Mouse (Mus musculus) neural tube, embryonic 14.5 days (tissue): ENCODE measurements around the gene Gcnt2. TPM values are rescaled to one million over a fixed set of nuclear protein-coding genes. Genes with fewer than 3 reads are reported as not detected.
A peak's percentile ranks its signal among the peaks of the same experiment; 100 is the strongest.
"Not testable (repeated sequence)": the region's sequence is repeated elsewhere in the genome, so short reads cannot be mapped to it uniquely, and the experiment has no call there.

Source experiments
- ATAC-seq: fragments of 200-750 bp; cut with Nextera tagmentation; 2 replicates; pipeline ENCODE4 v1.8.0; 2017; ENCODE audit warnings: low read depth, mild to moderate bottlenecking, moderate TSS enrichment, moderate library complexity
- H3K27ac ChIP-seq: fragments of 300-500 bp; sonication (generic); 2 replicates; pipeline ENCODE4 v1.5.1; 2014; ENCODE audit warnings: low read depth, mild to moderate bottlenecking, control low read depth, low read length, moderate library complexity, mixed read lengths
- H3K27me3 ChIP-seq: fragments of 300-500 bp; sonication (generic); 2 replicates; pipeline ENCODE4 v1.6.1; 2014; ENCODE audit warnings: low read length; ENCODE audit not compliant: control insufficient read depth, insufficient read depth
- H3K36me3 ChIP-seq: fragments of 300-500 bp; sonication (generic); 2 replicates; pipeline ENCODE4 v1.6.1; 2014; ENCODE audit warnings: low read length, mixed read lengths; ENCODE audit not compliant: control insufficient read depth, insufficient read depth
- H3K4me1 ChIP-seq: fragments of 300-500 bp; sonication (generic); 2 replicates; pipeline ENCODE4 v1.6.1; 2014; ENCODE audit warnings: low read length; ENCODE audit not compliant: control insufficient read depth, insufficient read depth
- H3K4me2 ChIP-seq: fragments of 300-500 bp; sonication (generic); 2 replicates; pipeline ENCODE4 v1.6.1; 2014; ENCODE audit warnings: mild to moderate bottlenecking, low read depth, low read length, control low read depth
- H3K4me3 ChIP-seq: fragments of 300-500 bp; sonication (generic); 2 replicates; pipeline ENCODE4 v1.5.1; 2014; ENCODE audit warnings: low read depth, low read length, control low read depth, mixed read lengths
- H3K9ac ChIP-seq: fragments of 300-500 bp; sonication (generic); replicated peaks from 2 replicates; pipeline ENCODE4 v1.6.1; 2014; ENCODE audit warnings: low read depth, mild to moderate bottlenecking, control low read depth, low read length, mixed read lengths
- H3K9me3 ChIP-seq: fragments of 300-500 bp; sonication (generic); 2 replicates; pipeline ENCODE4 v1.6.1; 2016; ENCODE audit warnings: low read length; ENCODE audit not compliant: control insufficient read depth
- WGBS: fragments of 180-500 bp; shearing (Covaris S2); extraction: QIAGEN DNeasy Blood & Tissue Kit; methylation state at CpG from one replicate; pipeline ENCODE4 v1.1.7; 2014; 5-methylcytosine and 5-hydroxymethylcytosine counted together
- polyA plus RNA-seq: library from polyadenylated mRNA; unstranded; fragments of >200 nt; fragmentation: Nextera tagmentation; extraction: Ambion mirVana; gene quantifications from 2 replicates; pipeline ENCODE4 v1.2.1, GENCODE M21; 2014

Gcnt2 gene
- polyA plus RNA-seq, 1 experiment from 2014 or later: 6.1 TPM

DNA sequence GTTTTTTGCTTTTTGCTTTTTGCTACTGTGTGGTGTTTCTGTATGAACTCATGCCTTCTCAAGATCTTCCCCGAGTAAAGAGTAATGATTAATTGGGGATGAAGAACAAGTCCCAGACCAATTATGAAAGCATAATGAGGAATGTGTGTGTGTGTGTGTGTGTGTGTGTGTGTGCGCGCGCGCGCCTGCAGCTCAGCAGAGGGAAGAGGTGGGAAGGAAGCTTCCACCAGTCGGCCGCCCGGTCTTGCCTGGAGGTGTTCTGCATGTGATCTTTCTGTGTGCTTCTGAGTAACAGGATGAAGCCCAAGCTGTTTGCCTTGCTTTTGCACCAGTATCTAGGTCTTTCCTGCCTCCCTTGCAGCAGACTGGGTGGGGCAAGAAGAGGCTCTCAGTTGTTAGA lies 24.3 kb downstream of the Gcnt2 start:
- 69% methylated on average over 7 of the region's 9 CpGs for WGBS
- H3K4me3 ChIP-seq: no peak overlapping the region
- no peak overlapping the region for H3K9ac ChIP-seq
- no peak overlapping the region for H3K27ac ChIP-seq
- H3K9me3 ChIP-seq: no peaks in the 10 kb centered on the region
- no peaks in the 10 kb centered on the region for H3K36me3 ChIP-seq
- H3K4me2 ChIP-seq: no peak overlapping the region
- H3K27me3 ChIP-seq: no peaks in the 10 kb centered on the region
- no peak for ATAC-seq
- H3K4me1 ChIP-seq: 0 out of 2 replicates have a peak, but pooled peaks cover 4% of the 10 kb centered on the region

DNA sequence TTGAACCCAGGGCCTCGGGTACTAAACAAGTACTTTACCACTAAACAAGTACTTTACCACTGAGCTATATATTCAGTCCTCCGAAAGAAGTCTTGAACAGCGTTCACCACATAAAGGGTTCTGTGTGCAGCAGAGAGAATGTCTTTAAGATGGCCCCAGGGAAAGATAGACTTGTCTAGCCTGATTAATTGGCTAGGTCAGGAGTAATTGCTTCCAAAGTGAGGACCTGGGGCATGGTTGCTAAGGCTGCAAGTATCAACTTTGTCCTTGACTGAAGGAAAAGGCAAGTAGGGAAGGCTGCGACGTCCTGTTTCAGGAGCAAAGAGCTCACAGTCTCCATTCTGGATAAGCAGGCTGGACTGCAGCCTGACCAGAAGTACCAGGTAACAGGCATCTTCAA lies 25.3 kb downstream of the Gcnt2 start:
- Histone ChIP-seq H3K36me3 (no peaks in the 10 kb centered on the region), H3K9me3 (no peaks in the 10 kb centered on the region), H3K4me3 (no peak overlapping the region), H3K27me3 (no peaks in the 10 kb centered on the region), H3K9ac (no peak overlapping the region), H3K4me2 (no peak overlapping the region), H3K27ac (no peak overlapping the region), H3K4me1 (0 out of 2 replicates have a peak, but pooled peaks cover 4% of the 10 kb centered on the region)
- WGBS: 40% methylated on average over 5 of the region's 5 CpGs
- no peak for ATAC-seq

DNA sequence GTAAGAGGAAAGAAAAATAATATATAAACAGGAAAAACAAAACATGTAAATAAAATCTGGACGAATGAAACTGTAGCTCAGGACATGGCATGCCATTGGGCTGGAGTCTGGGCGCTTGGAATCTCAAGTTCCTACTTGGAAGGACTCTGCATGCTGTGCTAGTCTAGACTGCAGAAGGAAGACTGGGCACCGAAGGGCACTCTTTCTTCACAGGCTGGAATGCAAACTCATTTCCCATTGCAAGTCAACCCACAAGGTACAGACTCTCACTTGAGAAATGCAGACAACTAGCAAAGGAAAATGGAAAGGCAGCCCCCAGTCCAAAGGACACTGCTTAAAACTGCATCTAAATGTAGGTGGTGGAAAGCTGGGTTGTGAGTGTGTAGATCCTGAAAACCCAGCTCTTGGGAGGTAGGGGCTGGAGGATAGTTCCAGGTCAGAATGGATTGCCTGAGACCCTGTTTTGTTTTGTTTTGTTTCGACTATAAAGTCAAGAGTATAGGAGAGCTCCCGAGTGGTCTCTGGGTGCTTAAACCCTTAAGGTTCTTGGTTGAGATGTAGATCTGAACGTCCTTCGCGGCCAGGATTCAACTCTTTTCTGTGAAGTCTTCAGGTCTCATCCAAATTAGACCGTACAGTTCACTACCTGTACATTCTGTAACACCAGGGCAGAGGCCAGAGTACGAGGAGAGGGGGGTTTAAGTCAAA lies 26.5 kb downstream of the Gcnt2 start:
- H3K4me1 ChIP-seq: 0 out of 2 replicates have a peak, but pooled peaks cover 4% of the 10 kb centered on the region
- no peak for ATAC-seq
- no peaks in the 10 kb centered on the region for H3K9me3 ChIP-seq
- 0 out of 2 replicates have a peak overlapping the region, but pooled peaks have one; percentile 30 for H3K9ac ChIP-seq
- H3K27me3 ChIP-seq: no peaks in the 10 kb centered on the region
- H3K4me3 ChIP-seq: peak overlapping the region; percentile 24; the same call in 1 of the 2 replicates
- peak overlapping the region; percentile 57; the same call in 1 of the 2 replicates for H3K4me2 ChIP-seq
- 43% methylated on average over 10 of the region's 10 CpGs for WGBS
- no peaks in the 10 kb centered on the region for H3K36me3 ChIP-seq
- H3K27ac ChIP-seq: no peak overlapping the region

DNA sequence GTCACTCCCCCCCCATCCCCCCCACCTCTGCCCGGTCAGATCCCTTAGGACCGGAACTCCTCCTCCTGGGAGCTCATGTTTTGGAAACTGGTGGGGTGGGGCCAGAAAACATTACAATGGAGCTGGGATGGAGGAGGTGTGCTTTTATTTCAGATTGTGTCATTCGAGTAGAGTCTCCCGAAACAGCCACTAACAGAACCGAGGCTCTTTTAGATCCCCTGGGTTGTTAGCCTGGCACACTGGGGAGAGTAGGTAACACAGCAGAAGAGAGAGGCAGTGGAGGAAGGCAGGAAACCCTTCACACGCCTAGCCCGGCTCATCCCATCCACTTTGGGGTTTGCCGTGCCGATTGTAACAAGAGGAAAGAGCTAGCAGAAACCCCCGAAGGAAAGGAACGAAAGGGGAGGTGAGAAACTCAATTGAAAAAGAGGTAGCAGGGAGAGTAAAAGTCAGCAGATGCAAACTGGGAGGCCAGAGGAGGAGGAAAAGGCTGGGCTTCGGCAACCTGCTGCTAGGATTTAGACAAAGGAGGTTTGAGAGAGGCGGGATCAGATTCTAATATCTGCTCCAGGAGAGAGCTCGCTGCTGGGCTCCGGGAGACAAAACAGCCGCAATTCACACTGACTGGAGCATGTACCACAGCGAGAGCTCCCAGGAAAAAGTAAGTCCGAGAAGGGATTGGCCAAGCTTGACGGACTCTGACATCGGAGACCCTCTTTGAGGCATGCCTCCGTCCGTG lies 27.3 kb downstream of the Gcnt2 start:
- no peak overlapping the region for H3K27ac ChIP-seq
- peak overlapping the region; percentile 30; the same call in 1 of the 2 replicates for H3K9ac ChIP-seq
- H3K4me1 ChIP-seq: 0 out of 2 replicates have a peak, but pooled peaks cover 4% of the 10 kb centered on the region
- peak overlapping the region; percentile 24 for H3K4me3 ChIP-seq
- peak overlapping the region; percentile 57 for H3K4me2 ChIP-seq
- no peaks in the 10 kb centered on the region for H3K9me3 ChIP-seq
- no peaks in the 10 kb centered on the region for H3K27me3 ChIP-seq
- no peaks in the 10 kb centered on the region for H3K36me3 ChIP-seq
- 1% methylated on average over 22 of the region's 22 CpGs for WGBS
- peak; percentile 41; the same call in 1 of the 2 replicates for ATAC-seq

DNA sequence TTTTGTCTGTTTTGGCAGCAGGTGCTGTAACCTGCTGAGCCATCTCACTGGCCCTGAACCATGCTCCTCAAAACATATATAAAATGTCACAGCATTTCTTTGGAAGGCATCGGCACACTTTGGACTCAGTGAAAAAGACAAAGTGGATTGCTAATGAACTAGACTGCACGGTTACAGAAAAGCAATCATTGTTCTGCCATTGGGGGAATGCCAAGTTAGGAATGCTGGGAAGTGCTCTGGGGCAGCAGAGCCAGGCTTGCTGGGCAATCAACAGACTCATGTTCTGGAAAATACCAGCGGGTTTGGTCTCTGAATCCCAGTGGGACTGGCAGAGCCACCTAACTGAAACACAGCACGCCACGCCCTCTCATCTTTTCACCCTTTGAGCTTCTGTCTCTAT lies 31.0 kb downstream of the Gcnt2 start:
- no peaks in the 10 kb centered on the region for H3K9me3 ChIP-seq
- H3K27me3 ChIP-seq: no peaks in the 10 kb centered on the region
- WGBS: 54% methylated on average over 5 of the region's 5 CpGs
- H3K4me3 ChIP-seq: no peak overlapping the region
- H3K36me3 ChIP-seq: no peaks in the 10 kb centered on the region
- H3K27ac ChIP-seq: no peak overlapping the region
- ATAC-seq: peak; percentile 17; the same call in 1 of the 2 replicates
- H3K9ac ChIP-seq: no peak overlapping the region
- 0 out of 2 replicates have a peak, but pooled peaks cover 4% of the 10 kb centered on the region for H3K4me1 ChIP-seq
- no peak overlapping the region; the same call in 1 of the 2 replicates for H3K4me2 ChIP-seq

DNA sequence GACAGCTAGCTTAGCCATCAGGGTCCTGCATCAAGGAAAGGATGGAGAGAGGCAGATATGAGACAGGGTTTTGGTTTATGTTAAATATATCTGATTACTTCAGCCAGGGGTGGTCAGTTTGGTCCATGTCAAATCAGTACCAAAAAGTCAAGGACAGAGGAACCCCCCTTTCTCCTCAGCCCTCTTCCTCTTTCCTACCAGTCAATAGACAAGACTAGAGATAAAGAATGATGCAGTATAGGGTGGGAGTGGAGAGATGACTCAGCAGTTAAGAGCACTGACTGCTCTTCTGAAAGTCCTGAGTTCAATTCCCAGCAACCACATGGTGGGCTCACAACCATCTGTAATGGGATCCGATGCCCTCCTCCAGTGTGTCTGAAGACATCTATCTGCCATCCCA lies 31.8 kb downstream of the Gcnt2 start:
- WGBS: 100% methylated on average over 1 of the region's 1 CpGs
- not testable (repeated sequence) for H3K9me3 ChIP-seq, H3K4me2 ChIP-seq, H3K4me1 ChIP-seq, H3K27me3 ChIP-seq, H3K27ac ChIP-seq, ATAC-seq, H3K36me3 ChIP-seq, H3K4me3 ChIP-seq, H3K9ac ChIP-seq

DNA sequence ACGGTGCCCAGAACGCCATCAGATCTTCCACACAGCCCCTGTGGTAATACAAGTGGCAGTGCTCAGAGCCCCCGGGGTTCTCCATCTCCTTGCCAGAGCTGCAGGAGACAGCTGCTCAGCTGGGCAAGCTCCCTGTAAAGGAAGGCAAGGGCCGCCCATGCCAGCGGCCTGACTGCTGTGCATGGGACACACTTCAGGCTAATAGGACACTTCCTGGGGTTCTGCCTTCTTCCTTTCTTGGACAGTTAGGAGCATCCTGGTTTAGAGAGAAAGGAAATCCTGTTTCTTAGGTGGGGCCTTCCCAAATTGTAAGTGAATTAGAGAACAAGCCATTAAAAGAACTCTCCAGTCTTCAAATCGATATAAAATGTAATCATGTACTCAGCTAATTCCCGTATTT lies 32.5 kb downstream of the Gcnt2 start:
- no peaks in the 10 kb centered on the region for H3K9me3 ChIP-seq
- H3K27ac ChIP-seq: no peak overlapping the region
- no peaks in the 10 kb centered on the region for H3K36me3 ChIP-seq
- 85% methylated on average over 7 of the region's 7 CpGs for WGBS
- H3K4me3 ChIP-seq: no peak overlapping the region
- no peak overlapping the region for H3K4me2 ChIP-seq
- ATAC-seq: no peak
- H3K4me1 ChIP-seq: no peaks in the 10 kb centered on the region
- no peaks in the 10 kb centered on the region for H3K27me3 ChIP-seq
- no peak overlapping the region for H3K9ac ChIP-seq

DNA sequence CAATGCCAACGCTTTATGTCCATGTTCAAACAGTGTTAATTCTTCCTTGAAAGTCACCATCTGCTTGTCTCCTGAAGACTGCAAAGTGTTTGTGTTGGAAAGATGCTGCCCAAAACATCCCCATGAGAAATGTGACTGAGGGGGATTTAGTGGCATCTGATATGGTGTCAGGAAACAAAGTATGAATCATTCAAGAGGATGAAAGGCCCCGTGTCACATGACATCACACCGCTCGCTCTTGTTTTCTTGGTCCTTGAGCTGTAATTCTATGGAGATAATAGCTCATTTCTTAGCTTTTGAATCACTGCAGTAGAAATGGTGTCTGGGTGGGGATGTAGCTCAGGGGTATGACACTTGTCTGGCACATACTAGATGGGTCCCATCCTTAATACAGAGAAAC lies 33.0 kb downstream of the Gcnt2 start:
- Histone ChIP-seq H3K4me3 (no peak overlapping the region), H3K4me2 (no peak overlapping the region), H3K27ac (no peak overlapping the region), H3K27me3 (no peaks in the 10 kb centered on the region), H3K9ac (no peak overlapping the region), H3K36me3 (no peaks in the 10 kb centered on the region), H3K9me3 (no peaks in the 10 kb centered on the region), H3K4me1 (no peaks in the 10 kb centered on the region)
- ATAC-seq: no peak
- WGBS: 78% methylated on average over 4 of the region's 4 CpGs

DNA sequence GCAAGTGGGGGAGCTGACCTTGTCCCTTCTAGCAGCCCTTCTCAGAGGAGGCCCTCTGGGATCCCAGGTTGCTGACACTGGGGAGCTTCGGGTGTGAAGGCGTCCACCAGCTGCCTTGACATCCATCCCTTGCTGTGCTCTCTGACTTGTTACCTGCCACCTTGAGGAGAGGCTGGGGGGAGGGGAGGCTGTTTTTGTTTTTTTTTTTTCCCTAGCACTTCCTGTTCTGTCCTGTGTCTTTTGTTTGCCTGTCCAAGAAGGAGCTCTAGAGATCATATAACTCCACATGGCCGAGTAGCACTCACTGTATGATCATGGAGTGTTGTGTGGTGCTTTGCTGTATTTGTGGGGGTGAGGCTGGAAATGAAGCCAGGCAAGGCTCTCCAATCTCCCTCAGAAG lies 34.0 kb downstream of the Gcnt2 start:
- ATAC-seq: no peak
- Histone ChIP-seq H3K4me2 (no peak overlapping the region), H3K4me1 (no peaks in the 10 kb centered on the region), H3K4me3 (no peak overlapping the region), H3K27ac (no peak overlapping the region), H3K9ac (no peak overlapping the region), H3K27me3 (no peaks in the 10 kb centered on the region), H3K36me3 (no peaks in the 10 kb centered on the region), H3K9me3 (no peaks in the 10 kb centered on the region)
- WGBS: 78% methylated on average over 3 of the region's 3 CpGs
